Mouse (Mus musculus): ENCODE measurements around the gene Pinlyp. TPM values are rescaled to one million over a fixed set of nuclear protein-coding genes. Genes with fewer than 3 reads are reported as not detected.

Pinlyp gene
- polyA plus RNA-seq, 1 experiment from 2014 or later, result not detected

- H3K27ac ChIP-seq, result no peak overlapping the region
- H3K36me3 ChIP-seq (ENCODE audit: inconsistent target), result peaks cover 10% of the 10 kb centered on the region; the same call in 1 of the 2 replicates
- H3K4me3 ChIP-seq (ENCODE audit: inconsistent target), result no peak overlapping the region
- WGBS (ENCODE audit: missing documents), result 94% methylated on average over 4 of the region's 4 CpGs
- no peaks in the 10 kb centered on the region for H3K79me2 ChIP-seq (ENCODE audit: inconsistent target)
These were observed 6.2 kb downstream of the Pinlyp start for GRCm38 (mm10) chr7:24539686-24540085.

- WGBS (ENCODE audit: missing documents), result 40% methylated on average over 5 of the region's 5 CpGs
- H3K27ac ChIP-seq, result no peak overlapping the region
- H3K36me3 ChIP-seq (ENCODE audit: inconsistent target), result peaks cover 15% of the 10 kb centered on the region; the same call in 1 of the 2 replicates
- no peak overlapping the region for H3K4me3 ChIP-seq (ENCODE audit: inconsistent target)
- no peaks in the 10 kb centered on the region for H3K79me2 ChIP-seq (ENCODE audit: inconsistent target)
These were observed 7.2 kb downstream of the Pinlyp start for GRCm38 (mm10) chr7:24538701-24539100.

GRCm38 (mm10) chr7:24538154-24538553 lies 7.8 kb downstream of the Pinlyp start:
- H3K4me3 ChIP-seq (ENCODE audit: inconsistent target), result no peak overlapping the region
- WGBS (ENCODE audit: missing documents), result 57% methylated on average over 5 of the region's 5 CpGs
- peaks cover 15% of the 10 kb centered on the region; the same call in 1 of the 2 replicates for H3K36me3 ChIP-seq (ENCODE audit: inconsistent target)
- no peaks in the 10 kb centered on the region for H3K79me2 ChIP-seq (ENCODE audit: inconsistent target)
- H3K27ac ChIP-seq, result no peak overlapping the region

GRCm38 (mm10) chr7:24537591-24537990 lies 8.3 kb downstream of the Pinlyp start:
- Histone ChIP-seq H3K27ac (no peak overlapping the region), H3K4me3 (ENCODE audit: inconsistent target) (no peak overlapping the region), H3K36me3 (ENCODE audit: inconsistent target) (peaks cover 15% of the 10 kb centered on the region; the same call in 1 of the 2 replicates), H3K79me2 (ENCODE audit: inconsistent target) (no peaks in the 10 kb centered on the region)
- WGBS (ENCODE audit: missing documents), result 85% methylated on average over 5 of the region's 5 CpGs

- no peaks in the 10 kb centered on the region for H3K79me2 ChIP-seq (ENCODE audit: inconsistent target)
- 100% methylated on average over 4 of the region's 4 CpGs for WGBS (ENCODE audit: missing documents)
- H3K27ac ChIP-seq, result no peak overlapping the region
- no peak overlapping the region for H3K4me3 ChIP-seq (ENCODE audit: inconsistent target)
- peaks cover 15% of the 10 kb centered on the region; the same call in 1 of the 2 replicates for H3K36me3 ChIP-seq (ENCODE audit: inconsistent target)
These were observed 8.8 kb downstream of the Pinlyp start for GRCm38 (mm10) chr7:24537081-24537480.

GRCm38 (mm10) chr7:24534301-24534700 lies 11.6 kb downstream of the Pinlyp start:
- 97% methylated on average over 13 of the region's 19 CpGs for WGBS (ENCODE audit: missing documents)
- Histone ChIP-seq H3K27ac (no peak overlapping the region), H3K4me3 (ENCODE audit: inconsistent target) (no peak overlapping the region), H3K36me3 (ENCODE audit: inconsistent target) (peaks cover 15% of the 10 kb centered on the region; the same call in 1 of the 2 replicates), H3K79me2 (ENCODE audit: inconsistent target) (no peaks in the 10 kb centered on the region; the same call in 1 of the 2 replicates)

GRCm38 (mm10) chr7:24533806-24534205 lies 12.1 kb downstream of the Pinlyp start:
- no peak overlapping the region for H3K27ac ChIP-seq
- no peak overlapping the region for H3K4me3 ChIP-seq (ENCODE audit: inconsistent target)
- H3K79me2 ChIP-seq (ENCODE audit: inconsistent target), result no peaks in the 10 kb centered on the region; the same call in 1 of the 2 replicates
- H3K36me3 ChIP-seq (ENCODE audit: inconsistent target), result peaks cover 15% of the 10 kb centered on the region; the same call in 1 of the 2 replicates
- 93% methylated on average over 30 of the region's 42 CpGs for WGBS (ENCODE audit: missing documents)

- H3K36me3 ChIP-seq (ENCODE audit: inconsistent target), result peaks cover 15% of the 10 kb centered on the region; the same call in 1 of the 2 replicates
- H3K79me2 ChIP-seq (ENCODE audit: inconsistent target), result no peaks in the 10 kb centered on the region; the same call in 1 of the 2 replicates
- 94% methylated on average over 27 of the region's 28 CpGs for WGBS (ENCODE audit: missing documents)
- H3K27ac ChIP-seq, result no peak overlapping the region
- H3K4me3 ChIP-seq (ENCODE audit: inconsistent target), result no peak overlapping the region
These were observed 12.8 kb downstream of the Pinlyp start for GRCm38 (mm10) chr7:24533031-24533571.

GRCm38 (mm10) chr7:24531211-24531971 lies 14.5 kb downstream of the Pinlyp start:
- 3% methylated on average over 43 of the region's 43 CpGs for WGBS (ENCODE audit: missing documents)
- Histone ChIP-seq H3K4me3 (ENCODE audit: inconsistent target) (peak overlapping the region; percentile 59), H3K79me2 (ENCODE audit: inconsistent target) (no peaks in the 10 kb centered on the region; the same call in 1 of the 2 replicates), H3K36me3 (ENCODE audit: inconsistent target) (peaks cover 15% of the 10 kb centered on the region; the same call in 1 of the 2 replicates), H3K27ac (peak overlapping the region; percentile 78)

GRCm38 (mm10) chr7:24530062-24530931 lies 15.6 kb downstream of the Pinlyp start, which contains the start of gene Irgq:
TSS of gene Irgq (plus strand) at chr7:24530689.
- H3K27ac ChIP-seq, result peak within 1 kb of the TSS; percentile 78
- WGBS (ENCODE audit: missing documents), result 1% methylated on average over 44 of the region's 44 CpGs

GRCm38 (mm10) chr7:24529580-24529979 lies 16.3 kb downstream of the Pinlyp start:
- Histone ChIP-seq H3K36me3 (ENCODE audit: inconsistent target) (0 out of 2 replicates have a peak, but pooled peaks cover 3% of the 10 kb centered on the region), H3K27ac (peak overlapping the region; percentile 78), H3K79me2 (ENCODE audit: inconsistent target) (no peaks in the 10 kb centered on the region; the same call in 1 of the 2 replicates), H3K4me3 (ENCODE audit: inconsistent target) (peak overlapping the region; percentile 59)
- 61% methylated on average over 11 of the region's 11 CpGs for WGBS (ENCODE audit: missing documents)

More at GRCm38 (mm10) chr7:24530062-24530931, 15.6 kb downstream of the Pinlyp start, which contains the start of gene Irgq:
- Histone ChIP-seq H3K36me3 (ENCODE audit: inconsistent target) (peaks cover 10% of the 10 kb centered on the region; the same call in 1 of the 2 replicates), H3K4me3 (ENCODE audit: inconsistent target) (peak within 1 kb of the TSS; percentile 59), H3K79me2 (ENCODE audit: inconsistent target) (no peaks in the 10 kb centered on the region; the same call in 1 of the 2 replicates)

GRCm38 (mm10) chr7:24528861-24529260 lies 17.1 kb downstream of the Pinlyp start:
- Histone ChIP-seq H3K27ac (no peak overlapping the region), H3K4me3 (ENCODE audit: inconsistent target) (no peak overlapping the region), H3K79me2 (ENCODE audit: inconsistent target) (no peaks in the 10 kb centered on the region; the same call in 1 of the 2 replicates), H3K36me3 (ENCODE audit: inconsistent target) (no peaks in the 10 kb centered on the region)
- WGBS (ENCODE audit: missing documents), result 94% methylated on average over 11 of the region's 11 CpGs

- no peaks in the 10 kb centered on the region for H3K36me3 ChIP-seq (ENCODE audit: inconsistent target)
- WGBS (ENCODE audit: missing documents), result 92% methylated on average over 12 of the region's 12 CpGs
- no peak overlapping the region for H3K4me3 ChIP-seq (ENCODE audit: inconsistent target)
These were observed 20.1 kb downstream of the Pinlyp start for GRCm38 (mm10) chr7:24525686-24526420.

More at GRCm38 (mm10) chr7:24525686-24526420, 20.1 kb downstream of the Pinlyp start:
- Histone ChIP-seq H3K79me2 (ENCODE audit: inconsistent target) (no peaks in the 10 kb centered on the region; the same call in 1 of the 2 replicates), H3K27ac (no peak overlapping the region)
